Mouse (Mus musculus) heart, adult 2 months (tissue): ENCODE data around the gene Rnf213.

Experiments used
- CTCF ChIP-seq: fragments of 200-600 bp; IDR thresholded peaks from 2 replicates; pipeline ENCODE4 v1.8.1; 2022; ENCODE audit warnings: antibody characterized with exemption, mild to moderate bottlenecking, moderate library complexity
- EP300 ChIP-seq: fragments of 200-500 bp; IDR thresholded peaks from 2 replicates; pipeline ENCODE4 v1.6.1; 2011; ENCODE audit warnings: low read depth, low read length, control low read depth; ENCODE audit not compliant: insufficient read depth
- POLR2A ChIP-seq: fragments of 200-500 bp; IDR thresholded peaks from 2 replicates; pipeline ENCODE4 v1.6.1; 2011; ENCODE audit warnings: mild to moderate bottlenecking, low read depth, low read length, control low read depth; ENCODE audit not compliant: insufficient read depth

- no peak for TF ChIP-seq POLR2A
- TF ChIP-seq CTCF, result no peak
- TF ChIP-seq EP300, result no peak
Measured at GRCm38 (mm10) chr11:119492830-119493229, 99.9 kb downstream of the Rnf213 start.
